Mouse (Mus musculus): ENCODE results near the gene Ddx17.

Ddx17 gene

GRCm38 (mm10) chr15:79546410-79547288 is at the start of gene Ddx17:
Ddx17 (minus strand) TSS chr15:79546741.
- peak; percentile 97 for DNase-seq (ENCODE audit: low read depth)

GRCm38 (mm10) chr15:79581581-79581980 is 35.0 kb upstream of the Ddx17 start:
- peak; percentile 44 for DNase-seq (ENCODE audit: low read depth)

GRCm38 (mm10) chr15:79577671-79578426 is 31.3 kb upstream of the Ddx17 start:
- peak; percentile 68 for DNase-seq (ENCODE audit: low read depth)

- DNase-seq (ENCODE audit: low read depth), result peak; percentile 26
These were observed 30.4 kb upstream of the Ddx17 start for GRCm38 (mm10) chr15:79576947-79577346.

GRCm38 (mm10) chr15:79575543-79576222 is 29.1 kb upstream of the Ddx17 start:
- DNase-seq (ENCODE audit: low read depth), result no peak

GRCm38 (mm10) chr15:79562417-79562816 is 15.9 kb upstream of the Ddx17 start:
- no peak for DNase-seq (ENCODE audit: low read depth)

- DNase-seq (ENCODE audit: low read depth), result no peak
These were observed 13.1 kb upstream of the Ddx17 start for GRCm38 (mm10) chr15:79559649-79560048.

- DNase-seq (ENCODE audit: low read depth), result no peak
These were observed 6.0 kb upstream of the Ddx17 start for GRCm38 (mm10) chr15:79552566-79552965.

- no peak for DNase-seq (ENCODE audit: low read depth)
These were observed 1.7 kb upstream of the Ddx17 start for GRCm38 (mm10) chr15:79548226-79548625.

- no peak for DNase-seq (ENCODE audit: low read depth)
These were observed 814 bp upstream of the Ddx17 start for GRCm38 (mm10) chr15:79547289-79547820.

- peak; percentile 84 for DNase-seq (ENCODE audit: low read depth)
These were observed 581 bp downstream of the Ddx17 start for GRCm38 (mm10) chr15:79545921-79546399.

GRCm38 (mm10) chr15:79545496-79545895 is 1.0 kb downstream of the Ddx17 start:
- DNase-seq (ENCODE audit: low read depth), result no peak

- DNase-seq (ENCODE audit: low read depth), result no peak
These were observed 2.6 kb downstream of the Ddx17 start for GRCm38 (mm10) chr15:79543968-79544367.

GRCm38 (mm10) chr15:79533796-79534195 is 12.7 kb downstream of the Ddx17 start:
- DNase-seq (ENCODE audit: low read depth), result no peak

GRCm38 (mm10) chr15:79529935-79530334 is 16.6 kb downstream of the Ddx17 start:
- no peak for DNase-seq (ENCODE audit: low read depth)

- DNase-seq (ENCODE audit: low read depth), result no peak
These were observed 18.4 kb downstream of the Ddx17 start for GRCm38 (mm10) chr15:79527991-79528639.

GRCm38 (mm10) chr15:79527192-79527591 is 19.3 kb downstream of the Ddx17 start:
- no peak for DNase-seq (ENCODE audit: low read depth)

GRCm38 (mm10) chr15:79525979-79526768 is 20.4 kb downstream of the Ddx17 start:
- DNase-seq (ENCODE audit: low read depth), result no peak

GRCm38 (mm10) chr15:79525564-79525963 is 21.0 kb downstream of the Ddx17 start:
- no peak for DNase-seq (ENCODE audit: low read depth)

- DNase-seq (ENCODE audit: low read depth), result peak; percentile 77
These were observed 26.9 kb downstream of the Ddx17 start for GRCm38 (mm10) chr15:79519400-79520220.
